Mouse (Mus musculus): Measurements from ENCODE around the gene Ccer2. TPM values are rescaled to one million over a fixed set of nuclear protein-coding genes. Genes with fewer than 3 reads are reported as not detected.

The Ccer2 gene
- total RNA-seq, 2 experiments from 2014 or later, result not detected

Other genes with a start within 250 kb of the Ccer2 start
- gene Ifnl2, start 245.7 kb upstream of the Ccer2 start, total RNA-seq (2015), result not detected in 2 replicates
- not detected in 2 replicates for gene Ifnl2, start 245.7 kb upstream of the Ccer2 start, total RNA-seq (2017)
- gene Ifnl3, start 233.3 kb upstream of the Ccer2 start, total RNA-seq (2015), result not detected in 2 replicates
- not detected in 2 replicates for gene Ifnl3, start 233.3 kb upstream of the Ccer2 start, total RNA-seq (2017)
- not detected in 2 replicates for gene Sycn, start 215.3 kb upstream of the Ccer2 start, total RNA-seq (2015)
- gene Sycn, start 215.3 kb upstream of the Ccer2 start, total RNA-seq (2017), result not detected in 2 replicates
- not detected in 2 replicates for gene Nccrp1, start 208.9 kb upstream of the Ccer2 start, total RNA-seq (2015)
- not detected in 2 replicates for gene Nccrp1, start 208.9 kb upstream of the Ccer2 start, total RNA-seq (2017)
- 20.7 TPM in 2 replicates for gene Samd4b, start 158.0 kb upstream of the Ccer2 start, total RNA-seq (2015)
- gene Samd4b, start 158.0 kb upstream of the Ccer2 start, total RNA-seq (2017), result 2.7 and 4.3 TPM in 2 replicates
- gene Pak4, start 158.0 kb upstream of the Ccer2 start, total RNA-seq (2015), result 5.6 and 6.4 TPM in 2 replicates
- gene Pak4, start 158.0 kb upstream of the Ccer2 start, total RNA-seq (2017), result 3.3 and 3.9 TPM in 2 replicates
- not detected in 2 replicates for gene Acp7, start 124.8 kb upstream of the Ccer2 start, total RNA-seq (2015)
- not detected in 2 replicates for gene Acp7, start 124.8 kb upstream of the Ccer2 start, total RNA-seq (2017)
- 1.1 and 1.4 TPM in 2 replicates for gene Fbxo27, start 63.3 kb upstream of the Ccer2 start, total RNA-seq (2015)
- gene Fbxo27, start 63.3 kb upstream of the Ccer2 start, total RNA-seq (2017), result 0.24 and 0.75 TPM in 2 replicates
- gene Fbxo17, start 39.4 kb upstream of the Ccer2 start, total RNA-seq (2015), result 1.6 and 2.2 TPM in 2 replicates
- gene Fbxo17, start 39.4 kb upstream of the Ccer2 start, total RNA-seq (2017), result 1.7 and 4.1 TPM in 2 replicates
- 104 and 122 TPM in 2 replicates for gene Mrps12, start 14.4 kb upstream of the Ccer2 start, total RNA-seq (2015)
- gene Mrps12, start 14.4 kb upstream of the Ccer2 start, total RNA-seq (2017), result 44.1 and 59.1 TPM in 2 replicates
- gene Sars2, start 14.2 kb upstream of the Ccer2 start, total RNA-seq (2015), result 8.1 and 8.8 TPM in 2 replicates
- gene Sars2, start 14.2 kb upstream of the Ccer2 start, total RNA-seq (2017), result 13.5 and 15.7 TPM in 2 replicates
- 41.4 and 47.5 TPM in 2 replicates for gene Sirt2, start 10.6 kb downstream of the Ccer2 start, total RNA-seq (2015)
- gene Sirt2, start 10.6 kb downstream of the Ccer2 start, total RNA-seq (2017), result 19.2 and 21.1 TPM in 2 replicates
- gene Nfkbib, start 11.3 kb downstream of the Ccer2 start, total RNA-seq (2015), result 14.7 and 18.4 TPM in 2 replicates
- 12.3 and 15.7 TPM in 2 replicates for gene Nfkbib, start 11.3 kb downstream of the Ccer2 start, total RNA-seq (2017)
- gene Rinl, start 32.8 kb downstream of the Ccer2 start, total RNA-seq (2015), result 47.6 and 48.3 TPM in 2 replicates
- gene Rinl, start 32.8 kb downstream of the Ccer2 start, total RNA-seq (2017), result 53.9 and 56.3 TPM in 2 replicates
- gene Hnrnpl, start 52.4 kb downstream of the Ccer2 start, total RNA-seq (2015), result 419 and 433 TPM in 2 replicates
- 342 and 343 TPM in 2 replicates for gene Hnrnpl, start 52.4 kb downstream of the Ccer2 start, total RNA-seq (2017)
- gene Ech1, start 69.0 kb downstream of the Ccer2 start, total RNA-seq (2015), result 139 and 180 TPM in 2 replicates
- 93.3 and 110 TPM in 2 replicates for gene Ech1, start 69.0 kb downstream of the Ccer2 start, total RNA-seq (2017)
- gene Lgals4, start 77.7 kb downstream of the Ccer2 start, total RNA-seq (2015), result 16.1 and 22.9 TPM in 2 replicates
- gene Lgals4, start 77.7 kb downstream of the Ccer2 start, total RNA-seq (2017), result 4.3 and 7.0 TPM in 2 replicates
- gene Lgals7, start 107.7 kb downstream of the Ccer2 start, total RNA-seq (2015), result 0.52 TPM in 1 of 2 replicates, not detected in the other
- gene Lgals7, start 107.7 kb downstream of the Ccer2 start, total RNA-seq (2017), result not detected in 2 replicates
- not detected in 2 replicates for gene Capn12, start 125.2 kb downstream of the Ccer2 start, total RNA-seq (2015)
- gene Capn12, start 125.2 kb downstream of the Ccer2 start, total RNA-seq (2017), result 0.24 TPM in 1 of 2 replicates, not detected in the other
- gene Actn4, start 206.2 kb downstream of the Ccer2 start, total RNA-seq (2015), result 86.4 and 87.2 TPM in 2 replicates
- 47.1 and 49.5 TPM in 2 replicates for gene Actn4, start 206.2 kb downstream of the Ccer2 start, total RNA-seq (2017)
- gene Eif3k, start 225.7 kb downstream of the Ccer2 start, total RNA-seq (2015), result 248 and 305 TPM in 2 replicates
- gene Eif3k, start 225.7 kb downstream of the Ccer2 start, total RNA-seq (2017), result 384 and 406 TPM in 2 replicates
- gene Map4k1, start 225.9 kb downstream of the Ccer2 start, total RNA-seq (2015), result 38.5 and 49.8 TPM in 2 replicates
- gene Map4k1, start 225.9 kb downstream of the Ccer2 start, total RNA-seq (2017), result 62.8 and 65.6 TPM in 2 replicates

Measured in megakaryocyte progenitor cell, adult 5-6 weeks (primary cell).